Mouse (Mus musculus) heart, adult 2 months (tissue): ENCODE measurements at regions not wholly inside any gene's neighbourhood (a gene's known extent, or its start where the extent isn't known, plus 50 kb on each side); places are given as distances from the start of the nearest gene placed in this dataset.

Source experiments
- DNase-seq, 2 experiments: peaks; one replicate each; pipeline ENCODE4 v3.0.0; 2021
- H3K27ac ChIP-seq: fragments of 200-600 bp; 2 replicates; pipeline ENCODE4 v1.8.1; 2022
- H3K27me3 ChIP-seq: fragments of 200-500 bp; 2 replicates; pipeline ENCODE4 v1.6.1; 2012; ENCODE audit warnings: mild to moderate bottlenecking, low read length, inconsistent platforms, mixed read lengths; ENCODE audit not compliant: control insufficient read depth, insufficient read depth
- H3K36me3 ChIP-seq: fragments of 200-500 bp; 2 replicates; pipeline ENCODE4 v1.6.1; 2012; ENCODE audit warnings: low read length, inconsistent platforms; ENCODE audit not compliant: control insufficient read depth, insufficient read depth
- H3K4me1 ChIP-seq: fragments of 200-500 bp; 2 replicates; pipeline ENCODE4 v1.6.1; 2011; ENCODE audit warnings: low read length; ENCODE audit not compliant: control insufficient read depth, insufficient read depth
- H3K4me3 ChIP-seq: fragments of 200-600 bp; 2 replicates; pipeline ENCODE4 v1.8.1; 2022
- H3K79me2 ChIP-seq: fragments of 200-500 bp; replicated peaks from 2 replicates; pipeline ENCODE4 v1.6.1; 2012; ENCODE audit warnings: mild to moderate bottlenecking, inconsistent platforms, low read length, moderate library complexity, mixed read lengths; ENCODE audit not compliant: control insufficient read depth, insufficient read depth
- H3K9ac ChIP-seq: fragments of 200-500 bp; 2 replicates; pipeline ENCODE4 v1.6.1; 2012; ENCODE audit warnings: low read depth, mild to moderate bottlenecking, control low read depth, inconsistent platforms, low read length, mixed read lengths
- CTCF ChIP-seq: fragments of 200-600 bp; IDR thresholded peaks from 2 replicates; pipeline ENCODE4 v1.8.1; 2022; ENCODE audit warnings: antibody characterized with exemption, mild to moderate bottlenecking, moderate library complexity
- EP300 ChIP-seq: fragments of 200-500 bp; IDR thresholded peaks from 2 replicates; pipeline ENCODE4 v1.6.1; 2011; ENCODE audit warnings: low read depth, low read length, control low read depth; ENCODE audit not compliant: insufficient read depth
- POLR2A ChIP-seq: fragments of 200-500 bp; IDR thresholded peaks from 2 replicates; pipeline ENCODE4 v1.6.1; 2011; ENCODE audit warnings: mild to moderate bottlenecking, low read depth, low read length, control low read depth; ENCODE audit not compliant: insufficient read depth
- WGBS: fragments of 180-500 bp; shearing (Covaris S2); methylation state at CpG from one replicate; pipeline ENCODE4 v1.1.7; 2018; 5-methylcytosine and 5-hydroxymethylcytosine counted together
- intact Hi-C: fragments of 180-260 bp; cut with DNase I; formaldehyde crosslinking; loops from one replicate; pipeline ENCODE4 v1.15.1; 2025

- H3K27ac ChIP-seq, result no peak overlapping the region
- no peaks in the 10 kb centered on the region for H3K36me3 ChIP-seq
- H3K27me3 ChIP-seq, result no peaks in the 10 kb centered on the region
- intact Hi-C loops, result no loop called here
- no peaks in the 10 kb centered on the region for H3K4me1 ChIP-seq
- no peak for DNase-seq
- no peak overlapping the region for H3K9ac ChIP-seq
- no peak overlapping the region for H3K4me3 ChIP-seq
- 85% methylated on average over 9 of the region's 9 CpGs for WGBS
- H3K79me2 ChIP-seq, result no peaks in the 10 kb centered on the region
- TF ChIP-seq CTCF, result no peak
- no peak for TF ChIP-seq EP300
- TF ChIP-seq POLR2A, result no peak
Observed at GRCm38 (mm10) chr10:12146942-12147537, 722.1 kb downstream of the Utrn start.

GRCm38 (mm10) chr10:12170243-12170642 lies 698.9 kb downstream of the Utrn start:
- H3K9ac ChIP-seq, result no peak overlapping the region
- H3K27me3 ChIP-seq, result no peaks in the 10 kb centered on the region
- no peak overlapping the region for H3K4me3 ChIP-seq
- H3K79me2 ChIP-seq, result no peaks in the 10 kb centered on the region
- H3K27ac ChIP-seq, result no peak overlapping the region
- WGBS, result 38% methylated on average over 3 of the region's 3 CpGs
- no peak for TF ChIP-seq POLR2A
- no peak for DNase-seq
- intact Hi-C loops, result no loop called here
- no peaks in the 10 kb centered on the region for H3K36me3 ChIP-seq
- no peaks in the 10 kb centered on the region for H3K4me1 ChIP-seq

GRCm38 (mm10) chr10:12174200-12174818 lies 694.9 kb downstream of the Utrn start:
- TF ChIP-seq POLR2A, result no peak
- TF ChIP-seq EP300, result no peak
- no peaks in the 10 kb centered on the region for H3K4me1 ChIP-seq
- intact Hi-C loops, result no loop called here
- no peak overlapping the region for H3K9ac ChIP-seq
- DNase-seq, result no peak
- H3K4me3 ChIP-seq, result no peak overlapping the region
- no peaks in the 10 kb centered on the region for H3K27me3 ChIP-seq
- H3K36me3 ChIP-seq, result no peaks in the 10 kb centered on the region
- no peak overlapping the region for H3K27ac ChIP-seq
- H3K79me2 ChIP-seq, result no peaks in the 10 kb centered on the region
- 79% methylated on average over 14 of the region's 14 CpGs for WGBS

- no peak overlapping the region for H3K9ac ChIP-seq
- no peak for TF ChIP-seq EP300
- no peak for TF ChIP-seq POLR2A
- TF ChIP-seq CTCF, result no peak
- H3K27me3 ChIP-seq, result no peaks in the 10 kb centered on the region
- no peaks in the 10 kb centered on the region for H3K79me2 ChIP-seq
- no peaks in the 10 kb centered on the region for H3K36me3 ChIP-seq
- H3K4me1 ChIP-seq, result no peaks in the 10 kb centered on the region
- intact Hi-C loops, result no loop called here
- WGBS, result 37% methylated on average over 3 of the region's 3 CpGs
- DNase-seq, result no peak
- no peak overlapping the region for H3K27ac ChIP-seq
- H3K4me3 ChIP-seq, result no peak overlapping the region
Observed at GRCm38 (mm10) chr10:12175141-12175540, 694.0 kb downstream of the Utrn start.

GRCm38 (mm10) chr10:12177482-12177881 lies 691.7 kb downstream of the Utrn start:
- Histone ChIP-seq H3K79me2 (no peaks in the 10 kb centered on the region), H3K27me3 (no peaks in the 10 kb centered on the region), H3K4me3 (no peak overlapping the region), H3K4me1 (no peaks in the 10 kb centered on the region), H3K9ac (no peak overlapping the region), H3K36me3 (no peaks in the 10 kb centered on the region), H3K27ac (no peak overlapping the region)
- DNase-seq, result no peak
- intact Hi-C loops, result no loop called here
- TF ChIP-seq POLR2A (no peak), EP300 (no peak), CTCF (no peak)
- 79% methylated on average over 1 of the region's 1 CpGs for WGBS

GRCm38 (mm10) chr10:12180965-12181364 lies 688.2 kb downstream of the Utrn start:
- WGBS, result 80% methylated on average over 4 of the region's 4 CpGs
- Histone ChIP-seq H3K4me3 (no peak overlapping the region), H3K9ac (no peak overlapping the region), H3K79me2 (no peaks in the 10 kb centered on the region), H3K27ac (no peak overlapping the region), H3K4me1 (no peaks in the 10 kb centered on the region), H3K36me3 (no peaks in the 10 kb centered on the region), H3K27me3 (no peaks in the 10 kb centered on the region)
- intact Hi-C loops, result no loop called here
- no peak for TF ChIP-seq EP300
- no peak for TF ChIP-seq POLR2A
- no peak for TF ChIP-seq CTCF
- no peak for DNase-seq
